Mouse (Mus musculus): ENCODE results near the gene Lrrc2.

GRCm38 (mm10) chr9:110990204-110990603, 38.9 kb downstream of the Lrrc2 start, which contains the start of gene Rtp3:
- TF ChIP-seq CTCF (IDR thresholded peaks at IDR 0.05; ENCODE audit: low read depth): no peak
- no peak for TF ChIP-seq EP300 (IDR thresholded peaks at IDR 0.05; ENCODE audit: low read depth)

Data from heart, postnatal 0 days (tissue).